Mouse (Mus musculus) embryonic facial prominence, embryonic 11.5 days (tissue): ENCODE data around the gene Gnaz. TPM values are rescaled to one million over a fixed set of nuclear protein-coding genes. Genes with fewer than 3 reads are reported as not detected.

ENCODE experiments used
- ATAC-seq: fragments of 200-750 bp; cut with Nextera tagmentation; replicated peaks from 2 replicates; pipeline ENCODE4 v1.8.0; 2017; ENCODE audit warnings: low read depth; ENCODE audit not compliant: insufficient number of reproducible peaks, low FRiP score, low TSS enrichment
- DNase-seq: peaks from one replicate; pipeline ENCODE4 v3.0.0-alpha.2; 2015; ENCODE audit warnings: low spot score
- H3K27ac ChIP-seq: fragments of 300-500 bp; sonication (generic); replicated peaks from 2 replicates; pipeline ENCODE4 v1.5.1; 2014; ENCODE audit warnings: mild to moderate bottlenecking, low read depth, low read length, control low read depth
- H3K27me3 ChIP-seq: fragments of 300-500 bp; sonication (generic); 2 replicates; pipeline ENCODE4 v1.6.1; 2014; ENCODE audit warnings: mild to moderate bottlenecking, low read length, moderate library complexity, mixed read lengths; ENCODE audit not compliant: control insufficient read depth, insufficient read depth
- H3K36me3 ChIP-seq: fragments of 300-500 bp; sonication (generic); replicated peaks from 2 replicates; pipeline ENCODE4 v1.6.1; 2014; ENCODE audit warnings: low read depth, mild to moderate bottlenecking, low read length, moderate library complexity, mixed read lengths; ENCODE audit not compliant: control insufficient read depth, insufficient read depth
- H3K4me1 ChIP-seq: fragments of 300-500 bp; sonication (generic); 2 replicates; pipeline ENCODE4 v1.6.1; 2014; ENCODE audit warnings: low read length, mixed read lengths; ENCODE audit not compliant: control insufficient read depth, insufficient read depth
- H3K4me2 ChIP-seq: fragments of 300-500 bp; sonication (generic); 2 replicates; pipeline ENCODE4 v1.6.1; 2014; ENCODE audit warnings: low read depth, mild to moderate bottlenecking, control low read depth, low read length, moderate library complexity
- H3K4me3 ChIP-seq: fragments of 300-500 bp; sonication (generic); 2 replicates; pipeline ENCODE4 v1.5.1; 2014; ENCODE audit warnings: low read depth, low read length, control low read depth
- H3K9ac ChIP-seq: fragments of 300-500 bp; sonication (generic); replicated peaks from 2 replicates; pipeline ENCODE4 v1.6.1; 2014; ENCODE audit warnings: mild to moderate bottlenecking, control low read depth, low read length
- H3K9me3 ChIP-seq: fragments of 300-500 bp; sonication (generic); replicated peaks from 2 replicates; pipeline ENCODE4 v1.6.1; 2016; ENCODE audit warnings: mild to moderate bottlenecking, low read length, inconsistent platforms, mixed read lengths; ENCODE audit not compliant: control insufficient read depth
- WGBS: fragments of 180-500 bp; shearing (Covaris S2); extraction: QIAGEN DNeasy Blood & Tissue Kit; methylation state at CpG from one replicate; pipeline ENCODE4 v1.1.7; 2014; 5-methylcytosine and 5-hydroxymethylcytosine counted together
- polyA plus RNA-seq: library from polyadenylated mRNA; unstranded; fragments of >200 nt; fragmentation: Nextera tagmentation; extraction: Ambion mirVana; gene quantifications from 2 replicates; pipeline ENCODE4 v1.2.1, GENCODE M21; 2014

Gene Gnaz
- polyA plus RNA-seq, 1 experiment from 2014 or later, result 4.7 TPM

- no peak overlapping the region for H3K27ac ChIP-seq
- no peak overlapping the region for H3K4me2 ChIP-seq
- 62% methylated on average over 5 of the region's 5 CpGs for WGBS
- no peaks in the 10 kb centered on the region for H3K9me3 ChIP-seq
- no peak overlapping the region for H3K4me3 ChIP-seq
- DNase-seq, result no peak
- H3K27me3 ChIP-seq, result no peaks in the 10 kb centered on the region
- no peak overlapping the region for H3K9ac ChIP-seq
- no peaks in the 10 kb centered on the region for H3K4me1 ChIP-seq
- no peak for ATAC-seq
- H3K36me3 ChIP-seq, result no peaks in the 10 kb centered on the region
Measured at GRCm38 (mm10) chr10:74938410-74938809, 28.6 kb upstream of the Gnaz start.

- Histone ChIP-seq H3K9ac (no peak overlapping the region), H3K4me2 (no peak overlapping the region), H3K9me3 (no peaks in the 10 kb centered on the region), H3K4me3 (no peak overlapping the region), H3K27ac (no peak overlapping the region), H3K4me1 (no peaks in the 10 kb centered on the region), H3K27me3 (no peaks in the 10 kb centered on the region), H3K36me3 (no peaks in the 10 kb centered on the region)
- WGBS, result 63% methylated on average over 3 of the region's 3 CpGs
- DNase-seq (no peak), ATAC-seq (no peak)
Measured at GRCm38 (mm10) chr10:74939300-74939699, 27.7 kb upstream of the Gnaz start.

- Histone ChIP-seq H3K9ac (no peak overlapping the region), H3K36me3 (no peaks in the 10 kb centered on the region), H3K27ac (no peak overlapping the region), H3K4me2 (no peak overlapping the region), H3K4me1 (no peaks in the 10 kb centered on the region), H3K4me3 (no peak overlapping the region), H3K27me3 (no peaks in the 10 kb centered on the region), H3K9me3 (no peaks in the 10 kb centered on the region)
- DNase-seq, result no peak
- ATAC-seq, result no peak
- WGBS, result 92% methylated on average over 1 of the region's 1 CpGs
Measured at GRCm38 (mm10) chr10:74940795-74941194, 26.2 kb upstream of the Gnaz start.

- DNase-seq (no peak), ATAC-seq (no peak)
- H3K4me2 ChIP-seq, result no peak overlapping the region
- H3K9ac ChIP-seq, result no peak overlapping the region
- no peak overlapping the region for H3K27ac ChIP-seq
- no peaks in the 10 kb centered on the region for H3K4me1 ChIP-seq
- no peaks in the 10 kb centered on the region for H3K9me3 ChIP-seq
- H3K36me3 ChIP-seq, result no peaks in the 10 kb centered on the region
- H3K27me3 ChIP-seq, result no peaks in the 10 kb centered on the region
- 48% methylated on average over 9 of the region's 9 CpGs for WGBS
- no peak overlapping the region for H3K4me3 ChIP-seq
Measured at GRCm38 (mm10) chr10:74952830-74953443, 14.0 kb upstream of the Gnaz start.

GRCm38 (mm10) chr10:74964380-74964779 lies 2.6 kb upstream of the Gnaz start:
- Histone ChIP-seq H3K4me3 (no peak overlapping the region), H3K9ac (no peak overlapping the region), H3K27ac (no peak overlapping the region), H3K9me3 (no peaks in the 10 kb centered on the region), H3K27me3 (peaks cover 11% of the 10 kb centered on the region), H3K4me1 (peaks cover 3% of the 10 kb centered on the region), H3K36me3 (no peaks in the 10 kb centered on the region), H3K4me2 (no peak overlapping the region)
- DNase-seq (no peak), ATAC-seq (no peak)
- WGBS, result 84% methylated on average over 1 of the region's 1 CpGs

- ATAC-seq (no peak), DNase-seq (no peak)
- 2% methylated on average over 25 of the region's 25 CpGs for WGBS
- peaks cover 11% of the 10 kb centered on the region for H3K27me3 ChIP-seq
- no peaks in the 10 kb centered on the region for H3K36me3 ChIP-seq
- peak overlapping the region; percentile 52 for H3K9ac ChIP-seq
- H3K4me1 ChIP-seq, result peaks cover 3% of the 10 kb centered on the region
- H3K4me3 ChIP-seq, result peak overlapping the region; percentile 58
- no peak overlapping the region for H3K27ac ChIP-seq
- no peaks in the 10 kb centered on the region for H3K9me3 ChIP-seq
- H3K4me2 ChIP-seq, result peak overlapping the region; percentile 99
Measured at GRCm38 (mm10) chr10:74967651-74968267, 782 bp downstream of the Gnaz start.

GRCm38 (mm10) chr10:74969266-74969665 lies 2.3 kb downstream of the Gnaz start:
- no peaks in the 10 kb centered on the region for H3K36me3 ChIP-seq
- 84% methylated on average over 2 of the region's 2 CpGs for WGBS
- H3K9me3 ChIP-seq, result no peaks in the 10 kb centered on the region
- no peak overlapping the region for H3K27ac ChIP-seq
- no peak for ATAC-seq
- H3K9ac ChIP-seq, result no peak overlapping the region
- H3K4me2 ChIP-seq, result no peak overlapping the region
- H3K4me1 ChIP-seq, result peaks cover 3% of the 10 kb centered on the region
- no peak for DNase-seq
- peaks cover 11% of the 10 kb centered on the region for H3K27me3 ChIP-seq
- H3K4me3 ChIP-seq, result no peak overlapping the region

- Histone ChIP-seq H3K4me2 (no peak overlapping the region), H3K9ac (no peak overlapping the region), H3K27ac (no peak overlapping the region), H3K9me3 (no peaks in the 10 kb centered on the region), H3K4me1 (no peaks in the 10 kb centered on the region), H3K36me3 (no peaks in the 10 kb centered on the region), H3K27me3 (0 out of 2 replicates have a peak, but pooled peaks cover 2% of the 10 kb centered on the region), H3K4me3 (no peak overlapping the region)
- no peak for DNase-seq
- 67% methylated on average over 6 of the region's 6 CpGs for WGBS
- ATAC-seq, result no peak
Measured at GRCm38 (mm10) chr10:74973026-74973425, 6.0 kb downstream of the Gnaz start.
